Mouse (Mus musculus) hindbrain, embryonic 10.5 days (tissue): ENCODE data around the gene Tbpl1. TPM values are rescaled to one million over a fixed set of nuclear protein-coding genes. Genes with fewer than 3 reads are reported as not detected.
A peak's percentile ranks its signal among the peaks of the same experiment; 100 is the strongest.

Experiments
- DNase-seq: peaks from one replicate; pipeline ENCODE4 v3.0.0-alpha.2; 2017; ENCODE audit warnings: low spot score
- H3K27ac ChIP-seq: fragments of 300-500 bp; sonication (generic); 2 replicates; pipeline ENCODE4 v1.5.1; 2016; ENCODE audit warnings: mild to moderate bottlenecking, moderate library complexity
- H3K27me3 ChIP-seq: fragments of 300-500 bp; sonication (generic); 2 replicates; pipeline ENCODE4 v1.6.1; 2016; ENCODE audit warnings: mild to moderate bottlenecking; ENCODE audit not compliant: poor library complexity, insufficient read depth, severe bottlenecking
- H3K36me3 ChIP-seq: fragments of 300-500 bp; sonication (generic); 2 replicates; pipeline ENCODE4 v1.6.1; 2016; ENCODE audit warnings: mild to moderate bottlenecking, moderate library complexity
- H3K4me1 ChIP-seq: fragments of 300-500 bp; sonication (generic); replicated peaks from 2 replicates; pipeline ENCODE4 v1.6.1; 2016; ENCODE audit warnings: mild to moderate bottlenecking
- H3K4me3 ChIP-seq: fragments of 300-500 bp; sonication (generic); 2 replicates; pipeline ENCODE4 v1.5.1; 2016; ENCODE audit warnings: mild to moderate bottlenecking, moderate library complexity
- H3K9me3 ChIP-seq: fragments of 300-500 bp; sonication (generic); 2 replicates; pipeline ENCODE4 v1.6.1; 2016; ENCODE audit warnings: mild to moderate bottlenecking, moderate library complexity
- WGBS: fragments of 180-500 bp; shearing (Covaris S2); methylation state at CpG from one replicate; pipeline ENCODE4 v1.1.7; 2016; 5-methylcytosine and 5-hydroxymethylcytosine counted together
- polyA plus RNA-seq: library from polyadenylated mRNA; unstranded; fragments of >200 nt; fragmentation: Nextera tagmentation; extraction: Ambion mirVana; gene quantifications from 2 replicates; pipeline ENCODE4 v1.2.1, GENCODE M21; 2016

Gene Tbpl1
- polyA plus RNA-seq, 1 experiment from 2014 or later = 100 TPM

DNA sequence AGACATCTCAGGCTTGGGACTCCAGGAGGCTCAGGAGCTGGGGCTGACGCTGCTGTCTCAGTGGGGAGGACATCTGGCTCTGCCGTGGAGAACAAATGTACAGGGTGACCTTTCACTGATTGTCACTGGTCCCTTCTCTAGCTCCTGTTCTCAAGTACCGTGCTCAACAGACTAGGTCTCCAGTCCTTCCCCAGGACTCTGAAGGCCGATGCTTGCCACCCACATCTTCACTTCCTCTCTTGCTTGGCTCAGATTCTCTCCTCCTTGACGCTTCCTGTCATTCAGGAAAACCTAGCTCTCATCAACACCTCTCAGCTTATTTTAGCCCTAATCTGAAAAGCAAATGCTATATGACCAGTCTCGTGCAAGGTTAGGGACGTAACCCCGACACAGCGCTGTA lies 31.0 kb downstream of the Tbpl1 start:
- 83% methylated on average over 9 of the region's 9 CpGs for WGBS
- H3K27me3 ChIP-seq = no peaks in the 10 kb centered on the region
- peaks cover 5% of the 10 kb centered on the region; the same call in 1 of the 2 replicates for H3K4me1 ChIP-seq
- no peak overlapping the region for H3K4me3 ChIP-seq
- H3K27ac ChIP-seq = no peak overlapping the region
- no peak for DNase-seq
- H3K36me3 ChIP-seq = peaks cover 55% of the 10 kb centered on the region
- no peaks in the 10 kb centered on the region for H3K9me3 ChIP-seq

DNA sequence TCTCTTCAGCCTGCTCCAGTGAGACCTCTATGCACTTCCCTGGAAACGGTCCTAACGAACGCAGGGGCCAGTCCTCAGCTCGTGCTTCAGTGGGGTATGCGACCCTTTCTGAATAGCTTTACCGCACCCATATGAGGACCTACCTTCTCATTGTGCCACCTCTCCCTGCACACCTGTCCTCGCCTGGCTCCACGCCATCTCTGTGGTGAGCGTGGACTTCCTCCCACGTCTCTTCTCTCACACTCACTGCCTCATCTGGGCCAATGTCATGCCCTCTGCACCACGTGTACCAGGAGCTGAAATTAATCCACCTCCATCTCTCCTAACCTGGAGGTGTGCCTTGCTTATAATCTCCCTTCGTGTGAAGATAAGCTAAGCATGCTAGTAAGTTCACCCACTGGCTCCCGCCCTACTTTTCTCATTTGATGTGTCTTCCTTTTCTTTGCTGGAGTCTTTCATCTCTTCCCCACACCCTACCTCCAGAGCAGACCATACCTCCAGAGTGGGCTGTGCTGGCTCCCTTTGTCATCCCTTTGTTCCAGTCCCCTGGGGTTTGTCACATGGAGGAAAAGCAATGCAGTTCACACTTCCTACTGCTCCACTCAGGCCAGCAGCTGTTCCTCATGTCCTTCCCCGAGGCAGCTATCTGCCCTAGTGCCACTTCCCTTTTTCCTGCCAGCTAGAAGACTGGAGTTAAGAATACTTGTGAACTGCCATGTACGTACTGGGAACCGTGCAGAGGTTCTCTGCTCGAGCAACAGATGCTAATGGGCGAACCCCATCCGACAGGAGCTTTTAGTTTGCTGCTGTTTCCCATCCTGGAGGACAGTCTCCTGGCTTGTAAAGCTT lies 32.0 kb downstream of the Tbpl1 start:
- peaks cover 48% of the 10 kb centered on the region for H3K36me3 ChIP-seq
- WGBS = 84% methylated on average over 19 of the region's 19 CpGs
- no peak for DNase-seq
- peak overlapping the region; percentile 18; the same call in 1 of the 2 replicates for H3K27ac ChIP-seq
- no peak overlapping the region for H3K4me3 ChIP-seq
- peaks cover 5% of the 10 kb centered on the region; the same call in 1 of the 2 replicates for H3K4me1 ChIP-seq
- no peaks in the 10 kb centered on the region for H3K27me3 ChIP-seq
- H3K9me3 ChIP-seq = no peaks in the 10 kb centered on the region

DNA sequence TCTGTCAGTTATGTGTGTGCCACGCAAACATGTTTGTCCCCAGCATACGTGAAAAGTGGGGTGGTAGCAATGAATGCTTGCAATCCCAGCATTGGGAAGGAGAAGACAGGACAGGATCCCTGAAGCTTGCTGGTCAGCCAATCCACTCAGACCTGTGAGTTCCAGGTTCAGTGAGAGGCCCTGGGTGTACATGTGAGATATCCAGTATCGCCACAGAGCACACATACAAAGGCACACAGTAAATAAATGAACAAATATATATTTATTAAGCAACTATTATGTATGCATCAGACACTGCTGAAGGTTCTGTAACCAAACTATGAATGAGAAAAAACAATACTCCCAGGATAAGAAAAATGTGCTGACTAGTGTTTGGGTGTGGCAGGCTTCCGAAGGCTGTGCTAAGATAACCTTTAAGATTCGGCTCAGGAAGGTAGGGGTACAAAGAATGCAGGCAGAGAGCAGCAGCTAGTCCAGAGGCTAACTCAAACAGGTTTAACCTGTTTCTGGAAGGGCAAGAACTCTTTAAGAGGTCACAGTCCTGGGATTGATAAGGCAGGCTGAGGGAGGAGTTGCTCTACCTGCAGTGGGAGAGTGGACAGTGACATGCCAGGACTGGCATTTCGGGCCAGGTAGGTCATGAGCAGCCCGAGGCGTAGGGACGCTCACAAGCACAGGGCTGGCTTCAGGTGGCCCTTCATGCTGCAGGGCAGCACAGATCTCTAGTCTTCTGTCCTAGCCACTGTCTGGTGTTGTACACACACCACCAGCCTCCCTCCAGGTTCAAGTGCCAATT lies 33.4 kb downstream of the Tbpl1 start:
- DNase-seq = no peak
- Histone ChIP-seq H3K4me3 (no peak overlapping the region), H3K4me1 (peaks cover 5% of the 10 kb centered on the region; the same call in 1 of the 2 replicates), H3K27me3 (no peaks in the 10 kb centered on the region), H3K36me3 (peaks cover 35% of the 10 kb centered on the region), H3K27ac (no peak overlapping the region), H3K9me3 (no peaks in the 10 kb centered on the region)
- 88% methylated on average over 9 of the region's 9 CpGs for WGBS

DNA sequence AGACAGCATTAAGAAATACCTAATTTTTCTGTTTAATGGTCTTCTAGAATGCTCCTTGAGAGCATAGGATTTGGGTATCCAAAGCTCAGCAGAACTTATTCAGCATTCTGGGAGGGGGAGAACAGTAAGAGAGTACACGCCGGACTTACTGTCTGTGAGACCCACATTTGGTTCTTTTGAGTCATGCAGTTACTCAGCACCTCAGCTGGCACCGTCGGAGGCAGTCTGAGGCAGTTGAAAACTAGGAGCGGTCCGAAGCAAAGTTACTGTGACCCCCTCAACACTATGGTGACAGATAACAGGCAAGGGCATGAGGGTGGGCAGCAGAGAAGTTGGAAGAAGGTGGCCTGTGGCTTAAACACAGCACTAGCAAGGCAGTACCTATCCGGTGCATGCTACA lies 34.9 kb downstream of the Tbpl1 start:
- WGBS = 90% methylated on average over 7 of the region's 7 CpGs
- peaks cover 27% of the 10 kb centered on the region for H3K36me3 ChIP-seq
- H3K4me3 ChIP-seq = no peak overlapping the region
- no peaks in the 10 kb centered on the region for H3K27me3 ChIP-seq
- H3K4me1 ChIP-seq = peaks cover 5% of the 10 kb centered on the region; the same call in 1 of the 2 replicates
- H3K9me3 ChIP-seq = no peaks in the 10 kb centered on the region
- no peak for DNase-seq
- H3K27ac ChIP-seq = no peak overlapping the region

DNA sequence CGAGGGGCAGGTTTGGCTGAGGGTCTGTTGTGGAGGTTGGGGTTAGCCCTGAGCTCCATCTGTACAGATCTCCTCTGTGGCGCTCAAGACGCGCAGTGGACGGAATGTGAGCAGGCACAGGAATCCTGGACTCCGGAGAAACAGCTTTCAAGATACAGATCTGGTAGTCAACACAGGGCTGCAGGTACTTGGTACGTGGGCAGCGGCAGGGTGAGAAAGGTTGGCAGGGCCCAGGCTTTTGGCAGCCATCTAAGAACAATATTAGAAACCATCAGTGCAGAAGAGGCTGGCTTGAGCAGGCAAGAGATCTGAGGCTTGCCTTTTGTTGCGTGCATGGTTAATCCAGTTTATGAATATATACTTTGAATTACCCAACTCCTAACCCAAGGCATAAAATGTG lies 35.5 kb downstream of the Tbpl1 start:
- 94% methylated on average over 9 of the region's 9 CpGs for WGBS
- H3K27me3 ChIP-seq = no peaks in the 10 kb centered on the region
- no peak overlapping the region for H3K4me3 ChIP-seq
- no peaks in the 10 kb centered on the region for H3K9me3 ChIP-seq
- no peak overlapping the region for H3K27ac ChIP-seq
- H3K36me3 ChIP-seq = peaks cover 27% of the 10 kb centered on the region
- peaks cover 5% of the 10 kb centered on the region; the same call in 1 of the 2 replicates for H3K4me1 ChIP-seq
- no peak for DNase-seq

DNA sequence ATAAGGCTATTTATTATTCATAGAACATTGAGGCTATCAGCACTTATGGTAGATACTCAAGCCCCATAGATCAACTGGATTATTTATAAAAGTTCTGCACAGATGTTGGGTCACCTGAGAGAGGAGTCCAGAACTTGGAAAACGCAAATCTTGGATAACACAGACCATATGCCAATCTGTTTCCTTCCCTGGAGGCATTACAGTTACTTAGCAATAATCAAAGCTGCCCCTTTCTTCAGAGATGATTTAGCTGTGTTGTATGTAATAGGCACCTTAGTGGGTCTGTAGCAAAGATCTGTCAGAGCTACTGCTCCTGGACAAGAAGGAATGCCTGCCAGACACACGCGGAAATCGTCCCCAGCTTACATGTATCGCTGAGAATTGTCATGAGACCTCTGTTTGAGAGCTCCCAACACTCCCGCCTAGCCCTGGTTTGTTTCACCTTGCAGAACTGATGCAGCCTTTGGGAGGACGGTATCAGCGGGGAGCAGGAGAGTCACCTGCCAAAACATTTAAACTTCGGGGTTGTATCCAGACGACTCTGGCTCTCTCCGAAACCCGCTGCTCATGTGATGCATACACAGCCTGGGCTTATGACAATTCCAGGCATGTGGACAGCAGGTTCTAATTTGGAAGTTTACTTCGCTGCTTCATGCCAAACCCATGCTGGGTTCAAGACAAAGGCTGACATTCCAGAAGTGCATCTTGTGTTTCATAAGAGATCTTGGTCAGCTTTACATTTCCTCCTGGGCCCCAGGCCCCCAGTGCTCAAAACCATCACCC lies 55.7 kb downstream of the Tbpl1 start:
- Histone ChIP-seq H3K9me3 (no peaks in the 10 kb centered on the region), H3K4me3 (no peak overlapping the region), H3K27ac (no peak overlapping the region), H3K27me3 (no peaks in the 10 kb centered on the region), H3K4me1 (peaks cover 8% of the 10 kb centered on the region), H3K36me3 (no peaks in the 10 kb centered on the region)
- peak; percentile 7 for DNase-seq
- WGBS = 66% methylated on average over 13 of the region's 13 CpGs

DNA sequence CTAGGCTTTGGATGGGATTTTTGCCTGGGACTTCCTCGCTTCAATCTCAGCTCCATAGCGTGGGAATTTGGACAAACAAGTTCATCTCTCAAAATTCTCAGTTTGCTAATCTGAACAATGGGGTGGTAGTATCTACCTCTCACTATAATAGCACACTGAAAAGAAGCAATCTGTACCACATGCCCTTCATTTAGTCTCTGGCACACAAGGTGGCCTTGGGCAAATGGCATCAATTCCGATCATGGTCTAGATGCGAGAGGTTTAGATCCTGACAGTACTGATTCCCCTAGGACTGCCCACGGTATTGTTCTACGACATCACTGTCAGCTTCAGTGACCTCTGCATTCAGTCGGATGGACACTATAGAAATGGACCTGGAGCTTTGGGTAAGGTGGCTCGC lies 57.6 kb downstream of the Tbpl1 start:
- DNase-seq = no peak
- Histone ChIP-seq H3K4me1 (peaks cover 8% of the 10 kb centered on the region), H3K4me3 (no peak overlapping the region), H3K36me3 (no peaks in the 10 kb centered on the region), H3K9me3 (no peaks in the 10 kb centered on the region), H3K27ac (no peak overlapping the region), H3K27me3 (no peaks in the 10 kb centered on the region)
- WGBS = 89% methylated on average over 8 of the region's 8 CpGs

DNA sequence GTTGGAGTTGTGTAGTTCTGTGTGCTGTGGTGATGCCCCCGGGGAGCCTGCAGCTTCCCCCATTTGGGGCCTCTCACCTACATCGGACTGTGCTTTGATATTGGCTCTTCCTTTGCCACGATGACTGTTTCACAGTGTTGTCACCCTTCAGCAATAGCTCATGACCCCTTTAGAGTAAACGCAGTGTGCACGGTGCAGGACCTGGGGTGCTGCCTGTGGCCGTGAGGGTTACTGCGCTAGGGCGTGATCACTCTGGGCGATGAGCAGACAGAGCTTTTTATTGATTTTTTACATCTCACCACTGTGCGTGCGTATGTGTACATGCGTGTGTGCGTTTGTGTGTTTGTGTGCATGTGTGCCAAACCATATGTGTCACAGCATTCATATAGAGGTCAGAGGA lies 63.2 kb downstream of the Tbpl1 start:
- 91% methylated on average over 13 of the region's 13 CpGs for WGBS
- no peak for DNase-seq
- no peaks in the 10 kb centered on the region for H3K36me3 ChIP-seq
- H3K27me3 ChIP-seq = no peaks in the 10 kb centered on the region
- no peak overlapping the region for H3K4me3 ChIP-seq
- H3K27ac ChIP-seq = no peak overlapping the region
- no peaks in the 10 kb centered on the region for H3K9me3 ChIP-seq
- no peaks in the 10 kb centered on the region for H3K4me1 ChIP-seq

DNA sequence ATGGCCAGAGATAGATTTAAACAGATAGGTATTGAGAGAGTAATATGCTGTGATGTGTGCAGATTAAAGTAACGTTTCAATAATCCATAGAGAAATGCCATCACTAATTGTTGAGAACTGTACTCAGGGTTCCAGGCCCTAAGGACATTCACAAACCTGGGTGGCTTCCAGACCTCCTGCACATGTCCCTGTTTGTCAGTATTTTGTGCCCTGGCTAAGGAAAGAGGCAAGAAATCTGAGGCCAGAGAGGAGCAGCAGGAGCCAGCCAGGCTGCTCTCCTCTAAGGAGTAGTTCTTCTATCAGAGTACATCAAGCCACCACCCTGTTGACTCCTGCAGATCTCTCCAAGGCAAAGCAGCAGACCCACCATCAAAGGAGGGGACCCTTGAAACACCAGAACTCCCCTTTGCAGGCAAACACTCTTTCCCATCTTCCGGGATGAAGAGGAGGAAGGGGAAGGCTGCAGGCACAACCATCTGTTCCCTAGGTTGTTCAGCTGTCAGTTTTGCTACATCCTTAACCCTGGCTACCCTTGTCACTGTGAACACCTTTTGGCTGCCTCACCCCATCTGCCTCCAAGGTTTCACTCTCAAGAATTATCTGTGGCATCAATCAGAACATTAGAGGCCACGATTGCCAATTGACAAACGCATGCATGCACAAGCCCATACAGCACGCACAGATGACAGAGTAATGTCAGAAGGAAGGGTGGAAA lies 71.3 kb downstream of the Tbpl1 start:
- Histone ChIP-seq H3K9me3 (no peaks in the 10 kb centered on the region), H3K36me3 (no peaks in the 10 kb centered on the region), H3K4me1 (peaks cover 14% of the 10 kb centered on the region), H3K27ac (no peak overlapping the region; the same call in 1 of the 2 replicates), H3K4me3 (no peak overlapping the region), H3K27me3 (no peaks in the 10 kb centered on the region)
- WGBS = 90% methylated on average over 5 of the region's 5 CpGs
- no peak for DNase-seq

DNA sequence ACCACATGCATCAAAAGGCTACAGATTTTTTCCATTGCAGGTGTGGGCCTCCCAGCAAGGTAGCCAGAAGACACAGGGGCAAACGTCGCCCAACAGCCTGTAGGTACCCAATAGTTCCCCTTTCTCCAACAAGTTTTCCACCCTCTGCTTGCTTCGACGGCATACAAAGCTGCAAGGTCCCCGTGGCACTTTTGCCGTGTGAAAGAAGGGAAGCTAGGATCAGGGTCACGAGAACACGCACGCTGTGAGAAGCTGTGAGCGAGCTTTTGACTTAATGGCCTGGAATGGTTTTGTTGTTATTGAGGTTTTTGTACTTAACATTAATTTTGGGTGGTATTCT lies 72.4 kb downstream of the Tbpl1 start:
- Histone ChIP-seq H3K9me3 (no peaks in the 10 kb centered on the region), H3K27ac (peak overlapping the region; percentile 68), H3K4me3 (no peak overlapping the region), H3K4me1 (peaks cover 14% of the 10 kb centered on the region), H3K27me3 (no peaks in the 10 kb centered on the region), H3K36me3 (no peaks in the 10 kb centered on the region)
- WGBS = 80% methylated on average over 10 of the region's 10 CpGs
- DNase-seq = no peak

DNA sequence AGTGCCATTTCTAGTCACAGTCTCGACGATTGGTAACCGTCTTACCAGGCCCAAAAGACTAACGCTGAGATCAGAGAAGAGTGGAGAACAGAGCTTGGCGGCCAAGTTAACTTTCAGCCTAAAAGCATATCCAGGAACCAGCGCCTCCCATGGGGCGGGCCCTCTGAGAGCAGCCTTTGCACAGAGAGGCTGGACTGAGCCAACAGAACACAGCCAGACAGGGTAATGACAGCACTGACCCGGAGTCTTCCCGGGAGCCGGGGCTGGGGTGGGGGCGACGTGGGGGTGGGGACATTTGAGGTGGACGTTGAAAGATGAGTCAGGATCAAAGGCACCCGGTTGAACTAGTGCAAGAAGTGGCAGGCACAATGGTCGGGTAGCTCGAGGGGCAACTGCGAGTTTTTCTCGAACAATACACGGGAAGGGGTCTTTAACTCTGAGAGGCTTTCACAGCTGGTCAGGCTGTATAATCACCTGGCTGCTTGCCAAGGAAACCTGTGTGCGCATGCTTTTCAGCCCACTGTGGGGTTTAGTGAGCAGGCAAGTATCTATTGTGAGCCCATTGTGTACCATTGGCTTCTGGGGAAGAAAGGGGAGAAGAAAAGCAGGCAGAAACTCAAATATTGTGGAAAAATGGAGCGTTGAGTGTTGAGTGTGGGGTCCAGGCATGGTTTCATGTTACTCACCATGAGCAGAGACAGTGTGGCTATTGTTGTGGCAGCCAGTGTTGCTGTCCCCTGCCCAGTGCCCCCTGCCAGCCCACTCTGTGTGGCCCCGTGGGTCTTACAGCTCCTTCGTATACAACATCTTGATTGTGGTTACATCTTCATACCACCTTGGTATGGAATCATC lies 73.0 kb downstream of the Tbpl1 start:
- peak; percentile 53 for DNase-seq

More for the DNA sequence above, 73.0 kb downstream of the Tbpl1 start:
- peaks cover 14% of the 10 kb centered on the region for H3K4me1 ChIP-seq
- peak overlapping the region; percentile 28; the same call in 1 of the 2 replicates for H3K4me3 ChIP-seq
- peak overlapping the region; percentile 68 for H3K27ac ChIP-seq
- WGBS = 35% methylated on average over 23 of the region's 23 CpGs
- no peaks in the 10 kb centered on the region for H3K36me3 ChIP-seq
- H3K27me3 ChIP-seq = no peaks in the 10 kb centered on the region
- no peaks in the 10 kb centered on the region for H3K9me3 ChIP-seq
